11 mouse cellular contexts compared by ENCODE assay signal in the genomic region with DNA sequence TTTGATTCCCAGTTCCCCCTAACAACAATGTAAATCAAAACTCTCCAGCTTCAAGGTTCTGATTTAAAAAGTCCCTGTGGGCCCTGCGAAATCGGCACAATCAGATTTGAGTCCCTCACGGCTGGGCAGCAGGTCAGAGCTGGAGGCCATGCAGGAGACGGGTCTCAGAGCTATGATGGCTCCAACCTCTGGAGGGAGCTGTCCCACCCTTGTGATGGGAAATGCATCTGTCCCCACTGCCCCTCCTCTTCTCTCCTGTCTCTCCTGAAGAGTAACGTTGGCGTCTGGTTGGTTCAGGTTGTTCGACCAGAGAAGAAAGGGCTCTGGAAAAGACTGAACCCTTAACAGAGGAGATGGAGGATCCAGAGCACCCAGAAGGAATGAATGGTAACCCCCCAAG.
DNase-seq lines count a peak whose midpoint lies in the region; ATAC-seq and TF ChIP-seq lines count a peak whose summit lies in the region.
"Had no signal": no experiment of that assay in that cellular context is flagged by ENCODE, and none has a peak within 500 bp of the region (broad histone marks: within the 10 kb centered on the region; RNA-seq: fewer than 3 reads in every experiment).

No protein-coding gene starts in this region.

- no peaks in the 10 kb centered on the region for H3K9me3 ChIP-seq in limb, embryonic 14.5 days (ENCODE audit: control insufficient read depth, low read length)
- H3K9me3 ChIP-seq: G1E; midbrain, embryonic 13.5 days had no signal

- TF ChIP-seq POLR2A in kidney, adult 2 months (IDR thresholded peaks at IDR 0.05; ENCODE audit: low read depth, low read length), result no peak
- TF ChIP-seq POLR2A in limb, embryonic 14.5 days (IDR thresholded peaks at IDR 0.05; ENCODE audit: borderline replicate concordance, extremely low read depth, insufficient read depth, insufficient read length), result no peak

- no peak overlapping the region for H3K4me3 ChIP-seq in kidney, adult 2 months (ENCODE audit: insufficient read depth, low read depth, low read length)
- H3K4me3 ChIP-seq in limb, embryonic 14.5 days (replicated peaks; ENCODE audit: low read length), result no peak overlapping the region
- H3K4me3 ChIP-seq: midbrain, embryonic 13.5 days had no signal

- H3K4me1 ChIP-seq in kidney, adult 2 months (ENCODE audit: control insufficient read depth, insufficient read depth, low read length), result no peaks in the 10 kb centered on the region; the same call in 1 of the 2 replicates
- H3K4me1 ChIP-seq in limb, embryonic 14.5 days (ENCODE audit: control insufficient read depth, insufficient read depth, low read length), result peaks cover 14% of the 10 kb centered on the region

- H3K9ac ChIP-seq in limb, embryonic 14.5 days (ENCODE audit: low read depth, low read length, severe bottlenecking), result no peak overlapping the region
- H3K9ac ChIP-seq: midbrain, embryonic 13.5 days had no signal

- H3K27ac ChIP-seq in kidney, adult 2 months (ENCODE audit: insufficient read depth, low read depth, low read length), result peak overlapping the region; percentile 73
- H3K27ac ChIP-seq in limb, embryonic 14.5 days (replicated peaks; ENCODE audit: low read depth, low read length), result peak overlapping the region; percentile 48
- H3K27ac ChIP-seq: midbrain, embryonic 13.5 days had no signal

- TF ChIP-seq CTCF in kidney, adult 2 months (conservative IDR thresholded peaks at IDR 0.05; ENCODE audit: insufficient read depth, insufficient read length, low read depth, low read length), result 0 out of 2 replicates have a peak, but pooled peaks have one; percentile 14

- no peak for DNase-seq in kidney, adult 2 months
- no peak for DNase-seq in kidney, adult 18-20 months
- DNase-seq in 416B (ENCODE audit: low read depth) (peak; percentile 24), ZHBTc4 (ENCODE audit: low read depth, low spot score) (peak; percentile 71)
- DNase-seq in limb, embryonic 14.5 days (ENCODE audit: low spot score), result no peak
- DNase-seq in frontal cortex, postnatal 36 days (ENCODE audit: low spot score in 2 of 2), result no peak
- DNase-seq in spleen, postnatal 36 days (ENCODE audit: low spot score in 2 of 2), result no peak
- DNase-seq: cerebellum, adult 9-11 months; thymus, postnatal 14 days had no signal

- WGBS in kidney, adult 2 months, result 77% methylated on average over 7 of the region's 7 CpGs
- 73% methylated on average over 7 of the region's 7 CpGs for WGBS in limb, embryonic 14.5 days

- H3K27me3 ChIP-seq in kidney, adult 2 months (replicated peaks; ENCODE audit: control insufficient read depth, insufficient read depth, low read length), result no peaks in the 10 kb centered on the region
- H3K27me3 ChIP-seq in limb, embryonic 14.5 days (ENCODE audit: control insufficient read depth, insufficient read depth, low read length), result no peaks in the 10 kb centered on the region

- H3K4me2 ChIP-seq in limb, embryonic 14.5 days (replicated peaks; ENCODE audit: low read depth, low read length, severe bottlenecking), result no peak overlapping the region
- H3K4me2 ChIP-seq: midbrain, embryonic 13.5 days had no signal

- no peaks in the 10 kb centered on the region for H3K36me3 ChIP-seq in kidney, adult 2 months (ENCODE audit: control insufficient read depth, insufficient read depth, low read length)
- H3K36me3 ChIP-seq in limb, embryonic 14.5 days (ENCODE audit: control insufficient read depth, insufficient read depth, low read length), result no peaks in the 10 kb centered on the region
- H3K36me3 ChIP-seq: G1E; midbrain, embryonic 13.5 days had no signal

- no peak for ATAC-seq in limb, embryonic 14.5 days (ENCODE audit: low FRiP score, low read depth)
- ATAC-seq: midbrain, embryonic 13.5 days had no signal

Comparison
In these comparisons a context has a peak if more than half of its experiments do, and no peak if none do; other contexts are left out.
1. DNase-seq: peak in 416B (single experiment) and ZHBTc4 (single experiment); none in kidney, adult 2 months (single experiment), kidney, adult 18-20 months (single experiment), limb, embryonic 14.5 days (single experiment), frontal cortex, postnatal 36 days (0 of 2) and spleen, postnatal 36 days (0 of 2).